Mouse (Mus musculus): ENCODE measurements around the gene Cdca8. TPM values are rescaled to one million over a fixed set of nuclear protein-coding genes. Genes with fewer than 3 reads are reported as not detected.
"Not testable (repeated sequence)": the region's sequence is repeated elsewhere in the genome, so short reads cannot be mapped to it uniquely, and the experiment has no call there.

Cdca8 gene
- total RNA-seq (2015; ENCODE audit: low replicate concordance) (50.9 and 62.5 TPM in 2 replicates), total RNA-seq (2017; ENCODE audit: low replicate concordance) (52.7 and 74.9 TPM in 2 replicates)

DNA sequence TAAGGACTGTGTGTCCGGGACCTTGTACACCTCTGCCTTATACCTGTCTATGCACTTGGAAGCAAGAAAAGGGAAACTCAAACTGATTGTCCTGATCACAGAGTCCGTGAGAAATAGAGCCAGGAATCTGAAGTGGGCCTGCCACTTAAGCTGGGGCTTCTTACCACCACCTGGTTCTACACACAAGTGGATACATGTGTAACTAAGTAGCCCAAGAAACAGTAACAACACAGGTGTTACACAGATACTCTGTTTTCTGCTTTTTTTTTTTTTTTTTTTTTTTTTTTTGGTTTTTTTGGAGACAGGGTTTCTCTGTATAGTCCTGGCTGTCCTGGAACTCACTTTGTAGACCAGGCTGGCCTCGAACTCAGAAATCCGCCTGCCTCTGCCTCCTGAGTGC lies at the start of gene Cdca8:
Gene Cdca8 (minus strand): TSS at position 101 of the 400 bp plus-strand sequence.
- not testable (repeated sequence) for ATAC-seq (replicated peaks; ENCODE audit: low FRiP score, poor library complexity, severe bottlenecking)

DNA sequence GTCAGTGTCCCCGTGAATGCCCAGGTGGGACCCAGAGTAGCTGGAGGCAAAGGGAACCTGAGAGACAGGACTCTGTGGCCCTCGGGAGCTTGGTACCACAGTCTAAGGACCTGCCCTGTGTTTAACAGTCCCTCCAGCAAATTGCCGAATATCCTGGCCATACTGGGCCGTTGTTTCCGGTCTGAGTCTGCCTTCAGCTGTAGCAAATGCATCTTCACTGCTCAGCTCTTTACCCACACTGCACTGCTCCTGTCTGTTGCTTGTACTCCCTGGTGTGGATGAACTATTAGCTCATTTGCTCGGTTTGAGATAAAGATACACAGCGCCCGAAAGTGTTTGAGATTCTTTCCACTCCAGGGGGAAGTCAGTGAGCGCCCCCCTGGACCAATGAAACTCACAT lies 49.3 kb upstream of the Cdca8 start:
- no peak for ATAC-seq (replicated peaks; ENCODE audit: low FRiP score, poor library complexity, severe bottlenecking)

DNA sequence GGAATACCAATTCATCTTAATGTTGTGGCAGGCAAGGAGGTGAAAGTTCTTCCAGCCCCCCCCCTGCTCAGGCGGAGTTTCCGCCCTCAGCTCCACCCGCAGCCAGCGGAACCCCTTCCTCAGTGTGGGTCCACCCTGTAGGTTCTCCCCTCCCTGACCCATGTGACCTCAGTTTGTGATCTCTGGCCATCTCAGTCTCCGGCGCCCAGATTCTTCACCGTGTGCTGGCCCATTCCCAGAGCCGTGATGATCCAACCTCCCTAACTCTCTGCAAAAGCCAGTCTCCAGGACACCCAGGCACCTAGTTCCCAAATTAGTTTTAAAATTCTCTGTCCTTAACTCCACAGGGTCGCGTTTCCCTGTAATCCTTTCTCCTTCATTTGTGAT lies 48.6 kb upstream of the Cdca8 start:
- ATAC-seq (replicated peaks; ENCODE audit: low FRiP score, poor library complexity, severe bottlenecking), result no peak

DNA sequence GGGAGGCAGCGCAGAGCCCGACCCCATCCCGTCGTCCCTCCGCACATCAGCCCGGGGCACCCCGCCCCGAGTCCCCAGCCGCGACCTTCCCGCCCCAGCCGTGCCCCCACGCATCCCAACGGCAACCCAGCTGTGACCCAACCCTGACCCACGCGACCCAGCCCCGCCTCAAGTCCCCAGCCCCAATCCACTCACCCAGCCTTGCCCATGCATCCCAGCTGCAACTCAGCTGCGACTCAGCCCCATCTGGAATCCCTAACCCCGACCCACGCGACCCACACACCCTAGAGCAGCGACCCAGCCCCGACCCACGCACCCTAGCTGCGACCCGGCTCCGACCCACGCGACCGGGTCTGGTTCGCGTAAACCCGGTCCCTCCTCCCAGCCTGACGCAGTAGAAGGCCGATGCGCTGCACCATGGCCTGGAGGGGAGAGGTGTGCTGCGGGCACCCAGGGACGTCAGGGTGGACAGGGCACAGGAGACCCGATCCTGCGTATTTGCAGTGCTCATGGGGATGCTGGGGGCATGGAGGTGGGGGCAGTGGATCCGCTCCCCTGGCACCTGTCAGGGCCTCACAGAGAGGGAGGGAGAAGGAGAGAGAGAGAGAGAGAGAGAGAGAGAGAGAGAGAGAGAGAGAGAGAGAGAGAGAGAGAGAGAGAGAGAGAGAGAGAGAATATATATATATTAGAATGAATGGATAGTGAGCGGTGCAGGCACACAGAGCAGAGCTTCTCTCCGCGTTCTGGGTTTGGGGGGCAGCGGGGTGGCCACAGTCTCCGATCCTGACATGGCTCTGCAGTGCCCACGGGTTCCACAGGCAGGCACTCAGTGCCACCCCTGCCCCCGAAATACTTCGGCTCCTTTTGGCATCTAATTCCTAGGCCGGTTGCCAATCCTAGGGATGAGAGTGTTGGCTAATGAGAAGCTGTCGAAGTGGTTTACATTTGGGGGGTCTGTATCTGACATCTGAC lies 47.9 kb upstream of the Cdca8 start:
- no peak for ATAC-seq (replicated peaks; ENCODE audit: low FRiP score, poor library complexity, severe bottlenecking)

DNA sequence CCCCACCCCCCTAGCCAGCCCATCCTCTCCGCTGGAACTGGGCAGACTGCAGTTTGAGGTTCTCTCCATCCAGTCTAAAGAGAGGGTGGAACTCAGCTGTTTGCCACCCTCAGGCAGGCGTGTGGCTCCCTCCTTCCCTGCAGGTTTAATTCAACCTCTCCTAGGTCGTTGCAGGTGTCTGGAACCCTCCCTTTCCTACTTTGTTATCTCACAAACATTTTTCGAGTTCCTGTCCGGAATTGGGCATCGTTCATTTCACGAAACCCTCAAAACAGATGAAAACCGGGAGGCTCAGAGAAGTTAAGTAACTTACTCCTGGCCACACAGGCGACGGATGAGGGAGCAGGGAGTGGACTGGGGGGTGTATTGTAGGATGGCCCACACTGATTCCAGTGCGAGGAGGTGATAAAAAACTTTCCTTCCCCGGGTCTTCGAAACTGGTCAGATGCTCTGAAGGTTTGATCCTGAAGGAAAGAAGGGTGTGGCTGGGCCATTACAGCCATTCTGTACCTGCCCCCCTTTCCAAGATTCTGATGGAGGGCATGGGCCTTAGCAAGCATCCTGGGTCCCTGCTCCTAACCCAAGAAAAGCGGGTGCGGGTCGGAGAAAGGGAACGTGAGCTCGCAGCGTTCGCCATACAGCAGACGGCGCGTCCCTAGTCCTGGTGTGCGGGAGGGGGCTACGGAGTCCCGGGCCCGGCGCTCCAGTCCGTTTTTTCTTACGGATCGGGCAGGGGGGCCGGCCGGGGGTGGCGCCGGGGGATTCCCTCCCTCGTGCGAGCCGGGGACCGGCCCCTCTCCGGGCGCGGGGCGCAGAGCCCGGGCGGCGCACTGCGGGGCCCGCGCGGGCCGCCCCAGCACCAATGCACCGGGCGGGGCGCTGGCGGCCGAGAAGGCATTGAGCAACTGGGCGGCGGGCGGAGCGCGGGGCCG lies 46.8 kb upstream of the Cdca8 start, which contains the start of gene Rspo1:
Gene Rspo1 (plus strand): TSS at position 760 of the 932 bp plus-strand sequence.
- no peak for ATAC-seq (replicated peaks; ENCODE audit: low FRiP score, poor library complexity, severe bottlenecking)

DNA sequence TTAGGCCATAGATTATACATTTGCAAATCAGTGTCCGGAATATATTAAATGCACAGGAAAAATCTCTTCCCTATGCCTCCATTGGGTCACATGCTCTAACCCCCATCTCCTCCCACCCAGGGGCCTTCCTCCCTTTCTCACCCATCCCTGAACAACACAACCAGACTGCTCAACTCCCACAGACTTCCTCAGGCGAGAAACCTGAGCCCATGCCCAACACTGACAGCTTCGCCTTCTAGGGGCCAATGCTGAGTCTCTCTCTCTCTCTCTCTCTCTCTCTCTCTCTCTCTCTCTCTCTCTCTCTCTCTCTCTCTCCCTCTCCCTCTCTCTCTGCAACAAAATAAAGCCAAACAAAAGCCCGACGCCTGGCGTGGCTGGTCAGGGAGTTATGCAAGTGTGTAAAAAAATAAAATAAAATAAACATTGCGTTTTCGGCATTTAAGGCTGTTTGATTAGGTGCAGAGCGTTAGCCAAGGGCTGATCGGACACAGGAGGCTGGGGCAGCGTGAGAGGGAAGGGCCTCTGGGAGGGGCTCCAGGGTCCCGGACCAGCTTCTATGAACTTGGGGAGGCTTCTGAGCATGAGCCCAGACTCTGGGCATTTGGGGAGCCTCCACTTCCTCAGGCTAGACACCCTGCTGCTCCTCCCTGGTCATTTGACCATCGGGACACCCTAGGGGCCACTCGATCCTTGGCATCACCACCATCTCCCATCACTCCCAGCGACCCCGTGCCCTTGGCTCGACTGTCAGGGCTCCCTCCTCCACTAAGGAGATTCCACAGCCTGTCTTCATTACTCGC lies 46.0 kb upstream of the Cdca8 start:
- ATAC-seq (replicated peaks; ENCODE audit: low FRiP score, poor library complexity, severe bottlenecking), result no peak

DNA sequence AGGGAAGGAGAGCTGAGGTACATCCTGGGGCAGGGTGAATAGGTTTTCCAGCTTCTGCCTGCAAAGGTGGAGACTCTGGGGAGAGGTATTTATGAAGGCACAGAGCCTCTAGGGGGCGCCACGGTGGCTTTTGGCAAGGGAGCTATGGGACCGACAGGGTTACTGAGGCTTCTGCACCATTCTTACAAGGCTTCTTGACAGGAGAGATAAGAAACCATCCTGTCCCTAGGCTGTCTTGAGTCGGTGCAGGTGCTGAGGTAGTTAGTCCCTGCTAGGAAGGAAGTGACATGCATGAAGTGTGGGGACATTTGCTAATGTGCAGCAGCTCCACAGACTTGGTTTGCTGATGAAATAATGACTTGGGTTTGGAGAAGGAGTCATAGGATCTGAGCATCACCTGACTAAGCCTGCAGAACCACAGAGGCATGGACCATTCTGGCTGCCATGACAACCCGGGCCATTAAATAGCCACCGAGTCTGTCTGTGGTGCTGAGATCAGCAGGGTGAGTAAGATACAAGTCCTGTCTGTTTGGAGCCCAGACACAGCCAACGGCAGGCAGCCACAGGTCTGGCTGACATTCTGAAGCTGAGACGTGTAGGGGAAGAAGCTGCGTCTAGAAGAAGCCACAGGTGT lies 44.9 kb upstream of the Cdca8 start:
- no peak for ATAC-seq (replicated peaks; ENCODE audit: low FRiP score, poor library complexity, severe bottlenecking)

DNA sequence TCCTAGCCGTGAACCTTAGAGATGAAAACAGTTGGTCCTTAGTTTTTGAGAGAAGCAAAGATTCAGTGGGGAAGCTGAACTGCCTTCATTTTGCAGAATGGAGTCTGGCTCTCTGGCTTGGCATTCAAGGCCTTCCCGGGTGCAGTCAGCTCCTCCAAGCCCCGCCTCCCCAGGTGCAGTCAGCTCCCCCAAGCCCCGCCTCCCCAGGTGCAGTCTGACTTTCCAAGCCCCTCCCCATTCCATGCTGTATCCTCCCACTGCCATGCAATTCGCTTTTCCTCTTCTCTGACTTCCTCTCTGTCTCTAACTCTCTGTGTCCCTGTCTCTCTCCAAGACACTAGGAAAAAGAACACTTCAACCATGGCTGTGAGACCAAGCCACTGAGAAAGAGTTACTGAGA lies 39.1 kb upstream of the Cdca8 start:
- ATAC-seq (replicated peaks; ENCODE audit: low FRiP score, poor library complexity, severe bottlenecking), result no peak

DNA sequence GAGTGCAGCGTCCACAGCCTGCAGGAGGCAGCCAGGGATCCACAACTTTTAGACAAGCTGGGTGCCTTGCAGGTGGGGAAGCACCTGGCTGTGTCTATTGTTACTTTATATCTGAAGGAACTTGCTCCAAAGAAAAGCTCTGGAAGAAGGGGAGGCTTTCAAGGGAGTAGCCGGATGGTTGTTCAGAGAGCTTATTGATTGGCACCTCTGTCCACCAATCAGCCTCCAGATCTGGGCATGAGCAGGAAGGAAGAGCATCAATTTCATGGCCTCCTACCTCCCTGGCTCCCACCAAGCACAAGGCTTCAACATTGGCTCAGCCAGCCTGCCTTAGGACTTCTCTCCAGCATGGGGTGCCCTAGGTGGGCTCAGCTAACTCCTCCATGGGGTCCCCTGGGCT lies 34.2 kb upstream of the Cdca8 start:
- ATAC-seq (replicated peaks; ENCODE audit: low FRiP score, poor library complexity, severe bottlenecking), result no peak

DNA sequence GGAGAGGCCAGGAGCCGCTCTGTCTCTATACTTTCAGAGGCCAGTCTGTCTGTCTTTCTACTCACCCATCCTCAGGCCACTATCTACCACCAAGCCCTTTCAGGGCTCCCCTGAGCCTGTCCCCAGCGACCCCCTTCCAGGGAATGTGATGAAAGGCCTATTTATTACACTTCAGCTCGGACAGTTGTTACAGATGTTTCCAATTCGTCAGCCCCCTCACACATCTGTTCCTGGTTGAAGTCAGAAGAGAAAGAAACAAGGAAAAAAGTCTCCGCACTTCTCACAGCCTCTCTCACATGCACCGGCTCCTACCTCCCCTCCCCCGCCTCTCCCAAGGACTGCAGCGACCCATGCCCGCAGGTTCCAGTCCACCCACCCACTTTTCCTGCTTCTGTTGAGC lies 33.2 kb upstream of the Cdca8 start:
- ATAC-seq (replicated peaks; ENCODE audit: low FRiP score, poor library complexity, severe bottlenecking), result no peak

DNA sequence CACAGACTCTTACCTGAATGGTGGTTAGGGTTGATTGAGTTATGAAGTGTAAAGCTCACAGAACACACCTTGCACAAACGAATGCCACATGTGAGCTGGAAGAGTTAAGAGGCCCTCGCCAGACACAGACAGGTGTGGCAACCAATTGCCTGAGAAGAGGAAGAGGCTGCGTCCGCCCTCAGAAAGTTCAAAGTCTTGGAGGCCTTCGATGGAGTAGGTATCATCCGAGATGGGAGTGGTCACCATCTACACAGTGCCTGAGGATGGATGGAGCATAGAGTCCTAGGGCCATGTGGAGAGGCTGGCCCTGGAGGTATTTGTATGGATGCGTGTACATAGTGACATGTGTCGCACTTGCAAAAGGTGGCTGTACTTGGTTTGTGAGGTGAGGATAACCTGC lies 32.0 kb upstream of the Cdca8 start:
- ATAC-seq (replicated peaks; ENCODE audit: low FRiP score, poor library complexity, severe bottlenecking), result no peak

DNA sequence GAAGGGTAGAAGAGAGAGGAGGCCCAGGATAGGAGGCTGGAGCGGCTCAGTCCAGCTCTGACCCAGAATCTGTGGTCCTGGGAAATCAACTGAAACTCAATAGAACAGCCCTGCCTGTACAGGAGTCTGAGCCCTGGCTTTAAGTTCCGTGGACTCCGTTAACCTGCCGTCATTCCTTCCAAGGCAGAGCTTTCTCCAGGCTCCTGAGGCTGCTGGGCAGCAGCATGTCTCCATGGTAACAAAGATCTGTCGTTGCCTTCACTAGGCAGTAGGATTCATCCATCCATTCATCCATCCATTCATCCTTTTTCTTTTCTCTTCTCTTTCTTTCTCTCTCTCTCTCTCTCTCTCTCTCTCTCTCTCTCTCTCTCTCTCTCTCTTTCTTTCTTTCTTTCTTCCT lies 31.6 kb upstream of the Cdca8 start:
- no peak for ATAC-seq (replicated peaks; ENCODE audit: low FRiP score, poor library complexity, severe bottlenecking)

DNA sequence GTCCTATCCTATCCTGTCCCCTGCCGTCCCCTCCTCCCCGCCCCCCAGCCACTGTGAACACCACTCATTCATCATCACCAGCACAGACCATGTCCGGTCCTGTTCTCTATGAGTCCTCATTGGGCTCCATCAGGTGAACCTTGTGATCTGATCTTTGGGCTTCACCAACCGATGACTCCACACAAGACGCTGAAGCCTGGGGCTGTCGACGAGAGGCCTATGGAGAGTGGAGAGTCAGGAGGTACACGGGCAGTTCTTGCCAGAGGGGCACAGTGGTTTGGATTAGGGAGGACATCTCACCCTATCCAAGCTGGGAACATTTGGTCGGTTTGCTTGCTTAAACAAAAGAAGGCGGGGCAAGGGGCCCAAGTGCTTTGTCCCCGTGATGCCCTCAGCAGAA lies 31.1 kb upstream of the Cdca8 start:
- ATAC-seq (replicated peaks; ENCODE audit: low FRiP score, poor library complexity, severe bottlenecking), result no peak

DNA sequence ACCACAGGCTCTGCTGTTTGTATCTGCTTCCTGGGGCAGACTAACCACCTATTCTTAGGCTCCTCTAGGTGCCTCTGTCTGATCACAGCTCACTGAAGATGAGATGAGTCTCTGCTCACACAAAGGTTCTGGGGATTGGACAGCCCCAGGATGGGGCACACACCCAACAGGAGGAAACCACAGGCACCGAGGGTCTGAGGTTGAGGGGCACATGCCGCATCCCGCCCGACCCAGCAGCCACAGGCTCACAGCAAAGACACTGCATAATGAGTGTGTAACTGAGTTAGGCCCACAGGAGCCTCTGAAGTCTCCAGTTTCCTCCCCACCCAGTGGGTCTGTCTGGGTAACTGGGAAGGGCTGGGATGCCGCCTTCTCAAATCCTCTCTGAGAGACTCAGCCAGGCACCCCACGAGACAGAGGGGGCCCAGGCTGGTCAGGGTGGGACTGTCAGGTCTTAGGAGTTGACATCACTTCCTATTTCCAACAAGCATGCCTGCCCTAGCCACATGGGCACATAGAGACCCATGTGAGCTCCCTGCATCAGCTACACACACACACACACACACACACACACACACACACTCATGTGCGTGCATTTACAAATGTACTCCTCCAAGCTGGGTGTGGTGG lies 30.2 kb upstream of the Cdca8 start:
- no peak for ATAC-seq (replicated peaks; ENCODE audit: low FRiP score, poor library complexity, severe bottlenecking)

DNA sequence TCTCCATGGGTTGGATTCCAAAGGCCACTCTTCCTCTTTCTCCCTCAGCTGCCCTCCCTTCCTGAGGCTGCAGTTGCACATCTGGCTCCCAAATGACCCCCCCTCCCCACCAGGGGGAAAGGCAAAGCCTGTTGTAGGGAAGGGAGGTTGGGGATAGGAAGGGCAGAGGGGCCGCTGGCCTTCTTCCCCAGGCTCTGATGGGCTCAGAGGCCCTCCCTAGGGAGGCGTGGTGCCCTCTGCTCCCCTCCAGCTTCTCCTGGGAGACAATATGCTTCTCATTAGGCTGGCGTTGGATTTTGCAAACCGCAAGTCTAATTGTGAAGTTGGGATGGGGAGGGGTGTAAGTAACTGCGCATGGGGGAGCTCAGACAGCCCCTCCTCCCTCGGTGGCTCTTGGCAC lies 29.6 kb upstream of the Cdca8 start:
- no peak for ATAC-seq (replicated peaks; ENCODE audit: low FRiP score, poor library complexity, severe bottlenecking)

DNA sequence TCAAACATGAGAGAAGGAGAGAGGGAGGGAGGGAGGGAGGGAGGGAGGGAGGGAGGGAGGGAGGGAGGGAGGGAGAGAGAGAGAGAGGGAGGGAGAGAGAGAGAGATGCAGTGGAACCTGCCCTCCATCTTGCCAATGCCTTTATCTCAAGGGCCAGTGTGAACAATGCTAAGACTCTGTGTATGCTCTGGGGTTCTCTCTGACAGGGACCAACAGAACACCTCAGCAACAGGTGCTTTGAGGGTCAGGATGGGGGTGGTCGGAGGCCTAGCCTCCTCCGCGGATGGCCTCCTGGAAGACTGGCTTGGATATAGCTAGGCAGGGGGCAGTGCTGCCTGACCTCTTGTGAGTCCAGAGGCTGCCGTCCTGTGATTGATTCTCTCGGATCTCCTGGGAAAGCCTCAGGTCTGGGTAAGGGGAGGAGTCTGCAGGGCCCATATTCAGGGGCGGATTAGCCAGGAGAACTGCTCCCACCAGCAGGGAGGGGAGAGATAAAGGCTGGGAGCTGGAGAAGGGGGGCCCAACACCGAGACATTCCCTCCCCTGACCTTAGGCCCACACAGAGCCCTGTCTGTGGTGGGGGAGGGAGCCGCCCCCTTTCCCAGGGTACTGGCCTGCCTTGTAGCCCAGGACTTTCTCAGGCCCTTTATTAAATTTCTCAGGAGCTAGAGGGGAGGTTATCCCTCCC lies 25.9 kb upstream of the Cdca8 start:
- ATAC-seq (replicated peaks; ENCODE audit: low FRiP score, poor library complexity, severe bottlenecking), result 0 out of 2 replicates have a peak, but pooled peaks have one; percentile 21

DNA sequence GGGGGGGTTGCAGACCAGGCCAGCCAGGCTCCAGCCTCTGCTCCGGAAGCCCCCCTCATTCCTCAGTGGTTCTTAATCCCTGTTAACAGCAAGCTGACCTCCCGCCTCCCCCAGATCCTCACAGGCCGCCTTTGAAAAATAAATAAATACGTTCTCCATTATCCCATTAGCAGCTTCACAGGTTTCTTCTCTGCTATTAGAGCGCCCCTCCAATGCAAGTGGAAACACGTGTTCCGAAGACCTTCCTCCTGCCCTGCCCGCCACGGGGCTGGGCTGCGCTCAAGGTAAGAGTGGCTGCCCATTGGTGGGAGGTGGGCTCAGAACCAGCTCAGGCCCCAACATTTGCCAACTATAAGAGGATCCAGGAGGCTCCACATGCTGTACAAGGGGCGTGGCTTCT lies 23.5 kb upstream of the Cdca8 start:
- no peak for ATAC-seq (replicated peaks; ENCODE audit: low FRiP score, poor library complexity, severe bottlenecking)

DNA sequence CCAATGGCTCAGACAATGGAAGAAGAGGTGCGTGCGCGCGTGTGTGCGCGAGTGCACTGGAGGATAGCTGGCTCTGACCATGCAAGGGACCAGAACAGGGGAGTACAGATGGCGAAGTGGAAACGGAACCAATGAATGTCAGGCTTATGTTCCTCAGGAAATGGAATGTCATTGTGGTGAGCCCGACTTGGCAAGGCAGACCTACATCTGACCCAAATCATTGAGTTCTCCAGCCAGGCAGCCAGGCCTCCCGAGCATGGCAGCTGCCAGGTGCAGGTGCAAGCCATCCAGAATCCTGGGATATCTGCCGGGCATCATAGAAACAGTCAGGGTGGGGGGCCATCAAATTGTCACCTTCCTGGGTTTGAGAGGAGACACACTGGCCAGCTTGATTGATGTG lies 21.8 kb upstream of the Cdca8 start:
- no peak for ATAC-seq (replicated peaks; ENCODE audit: low FRiP score, poor library complexity, severe bottlenecking)

All from erythroblast, adult 5-6 weeks (primary cell).